Mouse (Mus musculus): Measurements from ENCODE around the gene Insm1.
A peak's percentile ranks its signal among the peaks of the same experiment; 100 is the strongest.

The Insm1 gene

DNA sequence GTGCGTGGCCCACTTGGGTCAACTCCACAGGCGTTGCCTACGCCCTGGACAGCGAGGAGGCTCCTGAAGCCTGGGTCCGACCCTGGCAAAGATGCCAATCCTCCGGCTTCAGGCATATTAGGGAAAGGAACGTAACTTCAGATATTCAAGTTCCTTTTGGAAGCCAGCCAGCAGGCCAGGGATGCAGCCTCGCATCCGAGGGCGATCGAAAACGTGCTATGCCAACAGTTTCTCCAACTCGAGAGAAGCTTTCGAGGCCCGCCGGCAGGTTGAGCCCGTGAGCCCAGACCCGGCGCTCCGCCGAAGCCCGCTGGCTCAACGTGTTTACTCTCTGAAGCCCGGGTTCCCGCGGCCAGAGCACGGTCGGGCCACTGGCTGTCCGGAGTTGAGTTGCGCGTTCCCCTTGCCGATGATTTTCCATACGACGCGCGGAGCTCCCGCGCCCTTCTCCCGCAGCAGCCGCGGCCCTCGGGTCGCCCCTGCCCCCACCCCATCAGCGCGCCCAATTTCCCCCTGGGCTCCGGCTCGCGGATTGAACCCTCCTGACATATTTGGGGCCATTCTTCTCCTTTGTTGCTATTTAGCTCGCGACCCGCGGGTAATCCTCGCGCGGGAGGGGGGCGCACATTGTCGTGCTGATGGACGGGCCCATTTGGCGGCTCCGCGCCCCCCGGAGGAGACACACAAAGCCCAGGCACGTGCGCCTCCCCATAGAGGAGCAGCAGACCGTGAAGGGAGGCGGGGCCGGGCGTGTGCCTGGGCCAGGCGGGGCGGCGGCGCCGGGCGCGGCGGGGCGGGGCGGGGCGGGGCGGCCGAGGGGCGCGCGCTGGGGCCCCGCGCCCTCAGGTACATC, at the start of gene Insm1:
Gene Insm1, plus strand, starts transcription at position 846 of the 853 bp plus-strand sequence.
- DNase-seq: peak in 1 of 2 experiments; percentile 14

DNA sequence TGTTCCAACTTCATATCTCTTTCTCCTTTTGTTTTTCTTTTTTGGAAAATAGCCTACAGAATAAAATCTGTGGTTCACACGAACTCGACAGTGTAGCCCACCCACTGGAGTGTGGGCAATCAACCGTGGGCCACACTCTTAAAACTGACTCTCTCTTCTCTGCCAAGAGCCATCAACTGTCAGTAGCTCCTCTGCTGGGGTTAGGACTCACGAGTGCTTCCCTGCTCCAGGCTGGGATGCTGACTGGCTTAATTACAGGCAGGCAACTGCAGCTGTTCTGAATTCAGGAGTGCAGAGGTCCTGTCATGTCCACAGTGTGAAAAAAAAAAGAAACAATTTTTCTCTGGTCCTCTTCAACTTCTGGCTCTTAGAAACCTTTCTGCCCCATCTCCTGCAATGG, 49.6 kb upstream of the Insm1 start:
- no peak for DNase-seq

DNA sequence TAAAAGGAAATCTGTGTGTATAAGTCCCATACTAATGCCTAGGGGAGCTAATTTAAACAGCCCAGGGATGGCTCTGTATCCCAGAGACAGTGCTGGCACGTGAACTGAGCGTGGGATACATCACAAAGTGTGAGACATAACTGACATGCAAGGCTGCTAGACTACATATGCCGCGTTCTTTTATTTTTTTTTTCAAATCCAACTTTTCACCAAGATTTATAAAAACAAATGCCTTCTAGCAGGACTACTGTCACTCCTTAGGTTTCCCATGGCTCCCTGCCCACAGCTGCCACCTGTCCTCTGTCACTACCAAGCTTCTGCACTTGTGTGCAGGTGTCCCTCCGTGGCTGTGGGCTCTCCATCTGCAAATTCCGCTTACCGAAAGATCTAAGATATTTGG, 47.5 kb upstream of the Insm1 start:
- no peak for DNase-seq

DNA sequence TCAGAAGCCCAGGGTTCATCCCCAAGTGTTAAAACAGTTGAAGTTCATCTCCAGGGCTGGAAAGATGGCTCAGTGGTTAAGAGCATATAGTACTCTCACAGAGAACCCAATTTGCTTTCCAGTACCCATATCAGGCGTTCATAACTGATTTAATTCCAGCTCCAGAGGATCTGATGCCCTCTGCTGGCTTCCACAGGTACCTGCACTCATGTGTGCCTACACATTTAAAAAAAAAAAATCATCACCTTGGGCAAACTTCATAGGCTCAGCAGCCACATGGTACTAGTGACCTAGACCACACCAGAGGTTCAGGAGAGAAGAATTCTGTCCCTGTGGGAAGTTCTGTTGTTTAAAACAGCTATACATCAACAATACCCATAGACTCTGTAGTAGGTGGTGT, 43.0 kb upstream of the Insm1 start:
- DNase-seq: no peak

DNA sequence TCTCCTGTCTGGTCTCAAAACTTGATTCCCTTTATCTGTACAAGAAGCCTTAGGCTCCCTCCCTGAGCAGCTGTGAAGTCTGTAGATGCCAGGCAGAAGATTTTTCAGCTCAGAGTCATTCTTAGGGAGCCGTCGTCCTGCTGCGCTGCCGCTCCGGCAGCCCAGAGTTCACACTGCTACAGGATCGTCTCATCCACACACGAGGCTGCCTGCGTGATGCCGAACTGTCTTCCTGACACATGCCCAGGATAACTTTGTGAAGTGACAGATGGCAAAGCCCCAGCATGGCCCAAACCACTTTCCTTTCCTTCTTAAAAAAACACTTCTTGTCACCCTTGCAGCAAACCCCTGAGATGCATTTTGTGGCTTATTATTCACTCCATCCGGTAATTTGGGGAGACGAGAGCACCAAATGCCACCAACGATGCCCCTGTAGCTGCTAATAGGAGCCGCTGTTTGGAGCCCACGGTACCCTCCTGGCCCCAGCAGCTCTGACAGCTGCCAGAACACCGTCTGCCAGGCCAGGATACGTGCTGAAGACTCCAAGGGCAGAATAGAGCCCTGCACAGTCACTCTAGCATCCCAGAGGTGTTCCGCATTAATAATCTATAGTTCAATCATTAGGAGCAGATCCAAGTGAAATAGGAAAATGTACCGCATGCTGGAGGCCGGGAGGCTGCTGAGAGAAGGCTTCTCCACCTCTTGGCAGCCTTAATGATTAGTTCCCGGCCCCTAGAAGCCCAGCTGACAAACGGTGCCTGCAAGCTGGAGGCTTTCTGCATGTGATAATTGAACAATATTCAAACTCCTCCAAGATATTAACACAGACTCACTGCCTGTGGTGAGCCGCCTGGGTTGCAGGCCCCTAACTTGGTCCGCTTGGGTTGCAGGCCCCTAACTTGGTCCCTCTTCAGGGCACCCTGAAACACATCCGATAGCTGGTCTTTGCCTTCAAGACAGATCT, 37.6 kb upstream of the Insm1 start:
- no peak for DNase-seq

DNA sequence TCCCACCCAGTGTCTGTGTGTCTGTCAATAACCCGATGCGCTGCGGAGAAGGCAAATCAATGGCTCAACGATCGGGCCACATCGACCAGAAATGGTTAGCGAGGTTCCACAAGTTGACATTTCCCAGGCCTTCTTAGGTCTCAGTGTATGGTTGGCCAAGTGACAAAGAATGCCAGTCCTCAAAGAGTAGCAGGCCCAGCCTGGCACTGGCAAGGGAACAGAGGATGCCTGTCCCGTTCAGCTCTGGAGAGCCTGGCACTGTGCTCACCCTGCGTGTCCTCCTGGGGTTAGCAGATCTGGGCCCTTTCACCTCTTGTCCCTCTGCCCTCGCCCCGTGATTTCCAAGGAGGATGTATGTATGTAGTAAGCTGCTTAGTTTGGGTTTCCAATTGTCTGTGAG, 25.6 kb upstream of the Insm1 start:
- DNase-seq: no peak

DNA sequence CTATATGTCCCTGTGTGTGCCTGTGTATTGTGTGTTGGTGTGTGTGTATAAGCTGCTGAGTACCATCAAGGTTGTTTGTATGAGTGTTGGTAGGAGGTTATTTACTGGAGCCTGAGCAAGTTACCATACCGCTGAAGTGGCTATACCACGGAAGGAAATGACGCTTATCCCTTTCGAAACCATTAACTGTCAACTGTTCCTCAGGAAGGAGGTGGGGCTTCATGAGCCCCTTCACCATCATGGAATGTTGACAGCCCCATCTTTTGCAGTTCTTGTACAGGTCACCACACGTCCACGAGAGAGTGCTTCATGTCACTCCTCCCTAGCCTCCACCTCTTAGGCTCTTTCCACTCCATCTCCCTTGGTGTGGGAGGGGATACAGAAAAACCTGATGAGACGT, 23.8 kb upstream of the Insm1 start:
- no peak for DNase-seq

DNA sequence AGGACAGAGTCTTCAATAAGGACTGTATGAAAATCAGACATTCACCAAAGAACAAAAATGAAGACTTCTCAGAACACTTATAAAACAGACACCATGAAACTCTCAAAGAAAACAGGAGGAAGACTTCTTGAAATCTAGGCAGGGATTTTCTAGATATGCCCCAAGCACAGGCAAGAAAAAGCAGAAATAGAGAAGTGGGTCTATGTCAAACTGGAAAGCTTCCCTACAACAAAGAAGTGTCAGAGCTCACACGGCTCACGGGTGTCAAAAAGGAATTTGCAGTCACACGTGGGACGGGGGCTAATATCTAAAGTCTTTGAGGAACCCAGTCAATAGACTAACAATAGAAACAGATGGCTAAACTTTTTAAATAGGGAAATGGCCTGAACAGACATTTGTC, 10.8 kb upstream of the Insm1 start:
- no peak for DNase-seq

DNA sequence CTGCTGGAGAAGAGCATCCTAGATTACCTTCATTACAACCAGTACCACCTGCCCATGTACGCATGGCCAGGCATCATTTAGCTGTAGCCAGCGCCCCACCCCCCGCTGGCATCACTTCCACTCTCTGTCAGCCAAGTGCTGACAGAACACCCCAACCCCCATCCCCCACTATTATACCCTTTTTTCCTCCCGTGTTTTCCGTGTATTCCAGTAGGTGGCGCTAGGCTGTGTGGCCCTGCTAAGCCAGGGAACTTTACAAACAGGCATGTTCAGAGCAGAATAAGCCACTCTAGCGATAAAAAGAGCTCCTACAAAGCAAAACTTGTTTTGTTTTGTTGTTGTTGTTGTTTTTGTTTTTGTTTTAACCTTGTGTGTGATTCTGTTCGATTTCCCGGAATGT, 7.0 kb upstream of the Insm1 start:
- peak in 1 of 2 experiments; percentile 21 for DNase-seq

DNA sequence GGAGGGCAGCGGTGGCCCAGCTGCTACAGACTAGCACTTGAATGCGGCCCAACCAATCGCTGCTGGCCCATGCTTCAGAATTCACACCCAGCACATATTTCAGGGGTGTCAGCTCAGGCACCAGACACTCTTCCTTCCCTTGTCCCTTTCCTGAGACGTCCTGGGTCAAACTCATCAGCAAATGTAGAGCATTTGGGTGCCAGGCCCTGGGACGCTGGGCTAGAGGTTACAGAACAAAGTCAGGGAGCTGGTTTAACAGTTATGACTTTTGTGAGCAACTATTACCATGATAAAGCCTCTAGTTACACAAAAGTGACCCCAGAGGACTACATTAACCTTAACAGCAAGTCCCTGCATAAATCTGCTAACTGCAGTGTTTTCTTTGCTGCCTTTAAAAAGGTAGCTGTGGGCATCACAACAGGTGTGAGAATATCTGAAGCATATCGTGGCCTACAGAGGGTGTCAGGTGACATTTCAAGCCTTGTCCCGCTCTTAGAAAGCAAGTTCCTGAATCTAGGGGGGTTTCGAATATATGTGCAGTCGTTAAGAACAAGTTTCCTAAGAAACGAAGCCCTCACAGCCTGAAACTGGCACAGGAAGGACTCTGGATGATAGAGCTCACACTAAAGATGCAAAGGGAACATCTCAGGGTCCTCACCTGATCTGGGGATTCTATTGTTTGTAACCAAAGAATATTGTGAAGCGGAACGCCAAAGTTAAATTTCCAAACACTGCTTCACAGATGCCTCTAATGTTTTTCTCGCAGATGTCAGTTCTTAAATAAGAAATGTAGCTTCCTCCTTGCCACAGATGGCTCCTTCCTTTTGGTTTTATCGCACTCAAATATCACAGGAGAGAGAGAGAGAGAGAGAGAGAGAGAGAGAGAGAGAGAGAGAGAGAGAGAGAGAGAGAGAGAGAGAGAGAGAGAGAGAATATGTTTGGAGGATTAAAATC, 5.3 kb upstream of the Insm1 start:
- no peak for DNase-seq

DNA sequence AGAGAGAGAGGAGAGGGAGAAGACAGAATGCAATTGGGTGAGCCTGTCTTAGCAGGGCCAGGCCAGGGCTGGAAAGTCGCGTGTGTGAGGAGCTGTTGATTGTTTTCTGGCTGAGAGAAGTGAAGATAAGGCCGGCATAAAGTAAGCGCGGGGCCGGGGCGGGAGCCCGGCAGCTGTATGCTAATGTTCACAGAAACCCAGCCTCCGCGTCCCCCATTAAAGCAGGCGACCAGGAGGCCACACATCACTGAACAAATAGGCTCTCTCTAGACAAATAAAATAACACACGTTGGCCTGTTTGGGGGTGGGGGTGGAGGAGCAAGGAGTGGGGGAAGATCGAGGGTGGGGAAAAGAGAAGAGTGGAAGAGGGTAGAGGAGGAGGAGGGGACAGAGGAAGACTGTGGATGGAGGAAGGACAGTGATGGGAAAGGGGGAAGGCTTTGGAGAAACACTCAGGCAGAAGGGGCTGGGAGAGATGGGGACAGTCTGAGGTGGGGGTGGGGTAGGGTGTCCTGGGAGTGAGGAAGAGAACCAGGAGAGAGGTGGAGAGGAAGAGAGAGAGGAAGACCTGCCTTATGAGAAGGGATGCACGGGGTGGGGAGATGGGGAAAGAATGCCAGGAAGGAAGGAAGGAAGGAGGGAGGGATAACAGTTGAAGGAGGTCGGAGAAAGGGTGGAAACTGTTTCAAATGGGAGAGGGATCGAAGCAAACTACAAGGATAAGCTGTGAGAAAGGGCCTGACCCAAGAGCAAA, 4.3 kb upstream of the Insm1 start:
- DNase-seq: no peak

DNA sequence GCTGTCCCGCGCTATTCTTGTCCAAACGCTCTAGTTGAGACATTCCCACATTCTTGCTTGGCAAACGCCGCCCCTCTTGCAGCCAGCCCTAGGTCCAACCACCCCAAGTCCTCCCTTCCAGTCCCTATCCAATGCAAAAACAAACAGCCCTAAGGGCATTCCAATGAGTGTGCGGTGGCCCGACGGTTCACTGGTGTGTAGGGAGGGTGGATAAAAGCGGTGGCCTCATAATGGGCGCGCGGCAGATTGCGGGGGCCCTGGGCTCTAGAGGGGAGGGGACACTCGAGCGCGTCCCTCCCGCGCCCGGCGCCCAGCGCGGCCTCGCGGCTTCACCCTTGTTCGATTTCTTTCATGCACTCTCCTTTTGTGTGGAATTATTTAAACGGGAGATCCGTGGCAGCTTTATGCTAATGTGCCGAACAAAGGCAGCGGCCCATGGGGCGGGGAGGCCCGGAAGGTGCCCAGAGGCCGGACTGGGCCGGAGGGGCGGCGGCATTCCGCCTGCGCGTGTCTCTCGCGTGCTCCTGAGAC, 3.5 kb upstream of the Insm1 start:
- no peak for DNase-seq

DNA sequence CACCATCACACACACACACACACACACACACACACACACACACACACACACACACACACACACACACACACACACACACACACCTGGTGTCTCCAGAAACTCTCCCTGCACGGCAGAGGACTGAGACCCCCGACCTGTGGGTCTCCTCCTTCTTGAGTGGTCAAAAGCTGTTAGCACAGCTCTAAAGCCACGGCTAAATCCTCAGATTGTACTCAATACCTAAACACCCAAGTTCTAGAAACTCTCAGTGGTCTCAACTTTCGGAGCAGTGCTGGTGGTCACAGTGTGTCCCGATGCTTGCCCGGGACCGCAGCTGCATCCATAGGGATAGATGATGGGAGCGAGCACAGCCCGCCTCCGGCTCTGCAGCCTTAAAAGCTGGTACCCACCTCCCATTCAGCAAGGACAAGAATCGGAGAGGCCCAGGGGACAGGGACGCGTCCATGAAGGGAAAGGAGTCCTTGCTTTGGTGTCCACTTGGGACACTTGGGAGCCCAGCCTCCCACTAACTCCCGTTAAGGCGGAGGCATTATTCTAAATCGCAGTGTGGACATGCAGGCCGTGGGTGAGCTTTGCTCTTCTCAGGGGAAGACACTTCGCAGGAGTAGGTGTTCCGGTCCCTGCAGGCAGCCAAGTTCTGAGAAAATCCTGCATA, 2.7 kb upstream of the Insm1 start:
- no peak for DNase-seq

DNA sequence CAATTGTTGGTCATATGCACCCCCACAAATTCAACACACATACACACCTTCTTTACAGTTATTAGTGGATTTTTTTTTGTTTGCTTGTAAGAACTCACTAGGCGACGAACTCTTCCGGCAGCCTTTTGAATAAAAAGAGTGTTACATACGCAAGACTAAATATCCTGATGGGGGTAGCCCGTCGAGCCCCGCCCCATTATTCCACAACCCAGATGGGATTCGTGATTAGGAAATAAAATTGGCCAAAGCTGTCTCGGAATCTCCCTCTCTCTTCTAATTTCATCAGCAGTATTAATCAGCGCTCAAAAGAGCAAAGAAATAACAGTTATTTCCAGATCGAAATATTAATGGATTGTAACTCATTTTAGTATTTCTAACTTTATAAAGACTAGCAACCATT, 1.9 kb upstream of the Insm1 start:
- DNase-seq: no peak

DNA sequence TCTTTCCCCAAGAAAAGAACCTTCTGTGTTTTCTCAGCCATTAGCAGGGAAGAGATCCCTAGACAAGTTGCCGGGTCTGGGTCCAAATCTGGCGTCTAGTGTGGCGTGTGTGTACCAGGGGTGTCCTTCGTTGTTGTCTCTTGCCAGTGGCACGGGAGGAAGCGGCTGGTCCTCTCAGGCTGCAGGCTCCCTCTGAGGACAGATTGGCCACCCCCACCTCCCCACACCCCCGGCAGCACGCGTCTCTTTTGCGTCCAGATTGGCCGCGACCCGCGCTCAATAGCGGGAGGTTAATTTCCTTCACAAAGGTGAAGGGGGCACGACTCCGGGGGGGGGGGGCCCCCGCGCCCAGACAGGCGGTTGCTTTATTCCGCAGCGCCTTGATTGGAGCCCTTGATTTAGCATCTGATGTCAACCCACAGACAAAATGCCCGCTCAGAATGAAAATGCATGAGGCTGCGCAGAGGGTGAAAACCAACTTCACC, 1.1 kb upstream of the Insm1 start:
- DNase-seq: no peak

DNA sequence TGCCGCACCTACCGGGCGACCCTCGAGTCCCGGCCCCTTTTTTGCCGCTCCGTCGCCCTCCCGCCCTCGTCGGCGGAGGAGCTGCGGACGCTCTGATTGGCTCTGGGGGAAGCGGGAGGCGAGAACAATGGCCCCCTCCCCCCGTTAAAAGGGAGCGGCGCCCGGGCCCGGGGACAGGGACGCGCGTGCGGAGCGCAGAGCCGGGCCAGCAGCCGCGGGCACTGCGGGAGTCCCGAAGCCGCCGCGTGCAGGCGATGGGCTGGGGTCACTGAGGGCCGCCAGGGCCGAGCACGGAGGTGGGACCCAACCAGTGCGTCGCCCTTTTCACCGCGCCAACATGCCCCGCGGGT, 183 bp downstream of the Insm1 start:
- no peak for DNase-seq

DNA sequence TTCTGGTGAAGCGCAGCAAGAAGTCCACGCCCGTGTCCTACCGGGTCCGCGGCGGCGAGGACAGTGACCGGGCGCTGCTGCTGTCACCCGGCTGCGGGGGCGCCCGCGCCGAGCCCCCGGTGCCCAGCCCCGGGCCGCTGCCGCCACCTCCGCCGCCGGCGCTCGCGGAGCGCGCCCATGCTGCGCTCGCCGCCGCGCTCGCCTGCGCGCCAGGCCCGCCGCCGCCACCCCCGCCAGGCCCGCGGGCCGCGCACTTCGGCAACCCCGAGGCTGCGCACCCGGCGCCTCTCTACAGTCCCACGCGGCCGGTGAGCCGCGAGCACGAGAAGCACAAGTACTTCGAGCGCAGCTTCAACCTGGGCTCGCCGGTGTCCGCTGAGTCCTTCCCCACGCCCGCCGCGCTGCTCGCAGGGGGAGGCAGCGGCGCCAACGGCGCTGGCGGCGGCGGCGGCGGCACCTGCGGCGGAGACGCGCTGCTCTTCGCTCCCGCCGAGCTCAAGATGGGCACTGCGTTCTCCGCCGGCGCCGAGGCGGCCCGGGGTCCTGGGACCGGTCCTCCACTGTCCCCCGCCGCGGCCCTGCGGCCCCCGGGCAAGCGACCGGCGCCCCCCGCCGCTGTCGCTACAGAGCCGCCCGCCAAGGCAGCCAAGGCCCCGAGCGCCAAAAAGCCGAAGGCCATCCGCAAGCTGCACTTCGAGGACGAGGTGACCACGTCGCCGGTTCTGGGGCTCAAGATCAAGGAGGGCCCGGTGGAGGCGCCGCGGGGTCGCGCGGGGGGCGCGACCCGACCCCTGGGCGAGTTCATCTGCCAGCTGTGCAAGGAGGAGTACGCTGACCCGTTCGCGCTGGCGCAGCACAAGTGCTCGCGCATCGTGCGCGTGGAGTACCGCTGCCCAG, 806 bp downstream of the Insm1 start:
- DNase-seq: no peak

DNA sequence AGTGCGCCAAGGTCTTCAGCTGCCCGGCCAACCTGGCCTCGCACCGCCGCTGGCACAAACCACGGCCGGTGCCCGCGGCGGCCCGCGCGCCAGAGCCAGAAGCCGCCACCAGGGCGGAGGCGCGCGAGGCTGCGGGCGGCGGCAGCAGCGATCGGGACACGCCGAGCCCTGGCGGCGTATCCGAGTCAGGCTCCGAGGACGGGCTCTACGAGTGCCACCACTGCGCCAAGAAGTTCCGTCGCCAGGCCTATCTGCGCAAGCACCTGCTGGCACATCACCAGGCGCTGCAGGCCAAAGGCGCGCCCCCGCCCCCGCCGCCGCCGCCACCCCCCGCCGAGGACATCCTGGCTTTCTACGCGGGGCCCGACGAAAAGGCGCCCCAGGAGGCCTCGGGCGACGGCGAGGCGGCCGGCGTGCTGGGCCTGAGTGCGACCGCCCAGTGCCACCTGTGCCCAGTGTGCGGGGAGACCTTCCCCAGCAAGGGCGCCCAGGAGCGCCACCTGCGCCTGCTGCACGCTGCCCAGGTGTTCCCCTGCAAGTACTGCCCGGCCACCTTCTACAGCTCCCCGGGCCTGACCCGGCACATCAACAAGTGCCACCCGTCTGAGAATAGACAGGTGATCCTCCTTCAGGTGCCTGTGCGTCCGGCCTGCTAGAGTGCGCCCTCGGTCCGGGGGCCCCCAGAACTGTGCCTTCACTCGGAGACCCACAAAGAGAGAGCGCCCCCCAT, 1.6 kb downstream of the Insm1 start:
- DNase-seq: no peak

DNA sequence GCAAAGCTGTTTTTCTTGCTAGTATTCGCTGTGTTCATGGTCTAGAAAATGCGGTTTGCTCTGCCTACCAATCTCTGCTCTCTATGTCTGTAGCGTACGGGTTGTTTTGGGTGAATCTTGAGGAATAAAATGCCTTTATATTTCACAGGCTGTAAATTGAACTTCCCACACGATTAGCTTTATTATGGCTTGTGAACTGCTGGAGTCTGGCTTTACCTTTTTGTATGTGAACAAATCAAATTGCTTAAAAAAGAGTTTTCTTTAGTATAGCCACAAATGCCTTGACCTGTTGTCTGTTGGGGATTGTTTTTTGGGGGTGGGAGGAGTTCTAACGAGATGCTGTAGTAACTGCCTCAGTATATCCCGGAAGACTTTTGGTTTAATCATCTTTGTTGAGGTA, 2.4 kb downstream of the Insm1 start:
- DNase-seq: no peak
